Mouse (Mus musculus) 3T3-L1 (cell line): ENCODE data around the gene Apba1.

Source experiments
- DNase-seq: peaks from one replicate; pipeline ENCODE4 v3.0.0-alpha.2; 2015; ENCODE audit warnings: low read depth, low spot score

Gene Apba1

DNA sequence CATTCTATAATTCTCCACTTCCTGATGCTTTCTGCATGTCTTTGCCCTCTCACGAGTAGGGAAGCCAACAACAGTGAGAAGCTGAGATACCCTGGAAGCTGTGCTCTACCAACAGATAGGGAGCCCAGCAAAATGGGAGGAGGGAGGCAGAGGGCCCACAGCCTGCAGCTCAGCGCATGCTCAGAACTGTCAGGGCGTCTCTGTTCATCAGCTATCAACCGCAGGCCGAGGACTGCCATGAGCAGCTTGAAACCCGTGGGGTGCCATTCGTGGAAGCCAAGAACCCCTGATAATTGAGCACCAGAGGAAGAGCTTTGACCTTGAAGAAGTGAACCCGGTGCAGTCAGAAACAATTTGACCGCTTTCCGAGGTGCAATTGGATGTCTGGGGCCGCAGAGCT lies 108.4 kb downstream of the Apba1 start:
- DNase-seq: no peak

GRCm38 (mm10) chr19:23867589-23867988 lies 108.9 kb downstream of the Apba1 start:
- peak; percentile 85 for DNase-seq

DNA sequence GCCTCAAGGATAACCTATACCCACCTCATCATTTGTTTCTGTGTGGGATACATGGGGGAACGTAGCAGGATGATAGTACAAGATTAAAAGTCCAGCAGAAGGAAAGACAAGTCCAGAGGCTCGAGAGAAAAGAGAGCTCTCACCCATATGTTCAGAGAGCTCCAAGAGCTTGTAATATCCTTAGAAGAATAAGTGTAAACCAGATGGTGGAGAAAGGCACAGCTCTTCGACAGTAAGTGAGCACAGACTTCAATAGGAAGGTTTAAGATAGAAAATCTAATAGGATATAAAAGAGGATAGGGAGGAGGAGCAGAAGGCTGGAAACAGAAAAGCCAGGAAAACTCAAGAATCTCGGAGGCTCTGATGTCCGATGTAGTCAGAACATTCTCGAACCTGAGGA lies 115.8 kb downstream of the Apba1 start:
- no peak for DNase-seq

- DNase-seq: no peak
Measured at GRCm38 (mm10) chr19:23875819-23876218, 117.1 kb downstream of the Apba1 start.

DNA sequence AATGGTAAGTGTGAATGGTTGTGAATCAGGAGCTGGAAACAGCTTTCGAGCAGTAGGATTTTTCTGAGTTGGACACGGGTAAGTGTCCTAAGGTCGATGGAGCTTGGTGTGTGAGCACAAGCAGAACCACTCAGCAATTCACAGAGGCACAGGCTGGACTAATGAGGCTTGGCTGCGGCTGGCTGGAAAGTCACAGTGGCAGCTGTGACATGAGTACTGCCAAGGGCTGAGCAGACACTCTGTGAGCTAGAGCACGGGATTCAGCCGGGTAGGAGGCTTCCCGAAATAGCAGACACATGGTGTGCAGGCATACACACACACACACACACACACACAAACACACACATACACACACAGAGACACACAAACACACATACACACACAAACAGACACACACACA lies 121.2 kb downstream of the Apba1 start:
- no peak for DNase-seq

DNA sequence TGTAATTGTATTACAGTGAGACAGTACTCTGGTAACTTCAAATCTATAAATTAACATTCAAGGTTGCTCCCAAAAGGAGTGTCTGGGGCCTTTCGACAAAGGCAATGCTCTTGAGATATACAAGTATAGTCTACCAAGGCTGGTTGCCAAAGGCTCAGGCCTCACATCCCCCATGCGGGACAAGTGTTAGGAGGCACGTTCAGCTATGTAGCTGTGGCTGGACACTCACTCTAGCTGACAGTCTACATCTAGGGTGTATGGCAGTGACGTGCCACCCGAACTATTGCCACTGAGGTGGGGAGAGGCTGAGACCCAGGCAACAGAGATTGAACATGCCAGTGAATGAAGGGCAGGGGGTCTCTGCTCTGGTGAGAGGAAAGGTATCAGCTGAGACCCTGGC lies 127.5 kb downstream of the Apba1 start:
- DNase-seq: no peak

- DNase-seq: no peak
Measured at GRCm38 (mm10) chr19:23891421-23891820, 132.7 kb downstream of the Apba1 start.

DNA sequence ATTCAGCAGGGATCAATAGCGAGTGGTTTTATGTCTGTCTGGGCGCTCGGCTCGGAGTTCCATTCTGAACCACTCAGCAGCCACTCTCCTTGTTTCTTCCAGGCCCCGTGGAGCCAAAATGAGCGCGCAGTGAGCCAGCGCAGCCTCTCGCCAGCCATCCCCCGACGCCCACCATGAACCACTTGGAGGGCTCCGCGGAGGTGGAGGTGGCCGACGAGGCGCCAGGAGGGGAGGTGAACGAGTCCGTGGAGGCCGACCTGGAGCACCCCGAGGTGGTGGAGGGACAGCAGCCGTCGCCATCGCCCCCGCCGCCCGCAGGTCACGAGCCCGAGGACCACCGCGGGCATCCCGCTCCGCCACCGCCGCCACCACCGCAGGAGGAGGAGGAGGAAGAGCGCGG lies 133.9 kb downstream of the Apba1 start:
- no peak for DNase-seq

DNA sequence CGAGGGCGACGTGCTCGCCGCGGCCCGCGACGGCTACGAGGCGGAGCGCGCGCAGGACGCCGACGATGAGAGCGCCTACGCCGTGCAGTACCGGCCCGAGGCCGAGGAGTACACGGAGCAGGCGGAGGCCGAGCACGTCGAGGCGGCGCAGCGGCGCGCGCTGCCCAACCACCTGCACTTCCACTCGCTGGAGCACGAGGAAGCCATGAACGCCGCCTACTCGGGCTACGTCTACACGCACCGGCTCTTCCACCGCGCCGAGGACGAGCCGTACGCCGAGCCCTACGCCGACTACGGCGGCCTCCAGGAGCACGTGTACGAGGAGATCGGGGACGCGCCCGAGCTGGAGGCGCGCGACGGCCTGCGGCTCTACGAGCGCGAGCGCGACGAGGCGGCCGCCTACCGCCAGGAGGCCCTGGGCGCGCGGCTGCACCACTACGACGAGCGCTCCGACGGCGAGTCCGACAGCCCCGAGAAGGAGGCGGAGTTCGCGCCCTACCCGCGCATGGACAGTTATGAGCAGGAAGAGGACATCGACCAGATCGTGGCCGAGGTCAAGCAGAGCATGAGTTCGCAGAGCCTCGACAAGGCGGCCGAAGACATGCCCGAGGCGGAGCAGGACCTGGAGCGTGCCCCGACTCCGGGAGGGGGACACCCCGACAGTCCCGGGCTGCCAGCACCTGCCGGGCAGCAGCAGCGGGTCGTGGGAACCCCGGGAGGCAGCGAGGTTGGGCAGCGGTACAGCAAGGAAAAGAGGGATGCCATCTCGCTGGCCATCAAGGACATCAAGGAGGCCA lies 134.6 kb downstream of the Apba1 start:
- no peak for DNase-seq

- DNase-seq: no peak
Measured at GRCm38 (mm10) chr19:23893946-23894345, 135.3 kb downstream of the Apba1 start.

- no peak for DNase-seq
Measured at GRCm38 (mm10) chr19:23894822-23895221, 136.1 kb downstream of the Apba1 start.

DNA sequence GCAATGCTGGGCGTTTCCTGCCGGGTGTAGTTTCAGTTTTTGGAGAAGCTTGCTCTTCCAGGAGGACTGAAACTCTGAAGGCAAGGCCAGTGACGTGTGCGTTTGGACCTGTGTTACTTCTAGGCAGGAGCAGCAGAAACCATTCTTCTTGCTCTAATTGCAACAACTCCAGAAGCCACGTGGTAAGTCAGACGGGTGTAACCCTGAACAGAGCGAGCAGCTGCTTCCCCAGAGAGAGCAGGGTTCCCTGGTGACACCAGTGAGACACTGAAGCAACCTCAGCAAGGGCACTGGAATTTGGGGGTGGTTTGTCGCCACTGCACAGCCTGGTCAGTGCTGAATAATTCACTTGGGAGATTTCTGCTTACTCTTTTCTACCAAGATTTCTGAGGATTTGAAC lies 138.2 kb downstream of the Apba1 start:
- no peak for DNase-seq

DNA sequence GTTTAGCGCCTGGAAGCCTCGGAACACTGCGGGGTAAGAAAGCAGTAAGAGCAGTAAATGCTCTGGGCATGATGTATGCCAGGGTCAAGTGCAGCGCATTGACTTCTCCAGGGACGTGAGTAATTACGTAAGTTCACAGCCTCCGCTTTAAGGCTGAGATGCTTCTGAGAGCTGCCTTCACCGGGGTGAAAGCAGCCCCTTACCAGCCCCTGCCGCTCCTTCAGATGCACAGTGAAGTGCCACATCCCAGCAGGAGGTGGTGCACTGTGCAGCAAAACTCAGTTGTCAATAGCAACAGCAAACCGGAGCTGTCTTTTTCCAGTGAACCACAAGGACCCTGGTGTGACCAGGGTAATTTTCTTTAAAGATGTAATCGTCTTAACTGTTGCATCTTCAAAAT lies 139.8 kb downstream of the Apba1 start:
- no peak for DNase-seq

GRCm38 (mm10) chr19:23901177-23901576 lies 142.5 kb downstream of the Apba1 start:
- peak; percentile 48 for DNase-seq

DNA sequence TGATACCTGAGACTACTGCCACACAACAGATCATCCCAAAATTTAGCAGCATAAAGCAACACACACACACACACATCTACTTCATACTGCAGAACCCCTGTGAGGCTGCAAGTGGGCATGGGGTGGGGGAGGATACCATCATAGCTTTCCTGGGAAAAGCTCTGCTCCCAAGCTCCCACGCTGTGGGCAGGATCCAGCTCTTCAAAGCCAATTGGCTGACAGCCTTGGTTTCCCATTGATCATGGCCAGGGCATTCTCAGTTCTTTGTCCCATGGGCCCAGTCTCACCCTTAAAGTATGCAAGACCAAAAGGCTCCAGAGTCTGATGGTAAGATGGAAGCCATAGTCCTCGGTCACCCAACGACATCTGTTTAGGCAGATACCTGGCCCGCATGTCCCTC lies 143.1 kb downstream of the Apba1 start:
- no peak for DNase-seq

- no peak for DNase-seq
Measured at GRCm38 (mm10) chr19:23903066-23903465, 144.4 kb downstream of the Apba1 start.

GRCm38 (mm10) chr19:23904922-23905321 lies 146.2 kb downstream of the Apba1 start:
- DNase-seq: no peak

DNA sequence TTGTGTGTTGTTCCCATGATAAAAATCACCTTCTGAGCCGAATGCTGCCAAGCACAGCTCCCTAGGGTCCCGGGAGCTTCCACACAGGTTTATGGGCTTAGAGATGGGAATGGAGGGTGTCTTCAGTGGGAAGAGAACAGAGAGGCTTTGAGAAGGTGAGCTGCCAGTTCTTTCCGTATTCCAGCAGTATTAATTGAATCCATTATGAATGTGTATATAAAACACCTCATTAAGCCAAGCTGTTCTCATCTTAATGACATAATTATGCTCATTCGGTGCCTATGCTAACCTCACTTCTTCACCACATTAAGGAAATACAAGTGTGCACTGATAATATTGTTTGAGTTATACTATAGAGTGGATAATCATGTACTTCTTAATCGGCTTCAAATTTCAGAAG lies 147.1 kb downstream of the Apba1 start:
- no peak for DNase-seq

DNA sequence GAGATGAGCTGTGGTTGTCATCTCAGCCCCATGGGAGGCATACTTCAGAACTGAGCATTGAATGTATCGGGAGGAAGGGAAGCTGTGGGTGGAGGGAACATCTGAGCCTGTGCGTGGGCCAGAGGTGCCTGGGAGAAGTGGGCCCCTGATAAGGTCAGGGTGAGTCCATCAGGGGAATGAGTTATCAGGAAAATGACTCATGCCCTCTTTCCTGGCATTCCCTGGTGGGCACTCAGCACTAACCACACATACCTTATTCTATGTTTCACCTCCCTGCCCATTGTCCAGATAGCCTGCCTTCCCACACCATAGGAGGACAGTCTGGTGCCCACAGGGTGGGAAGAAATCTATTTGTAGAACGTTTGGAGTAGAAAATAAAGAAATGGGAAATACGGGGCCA lies 151.7 kb downstream of the Apba1 start:
- peak; percentile 73 for DNase-seq

DNA sequence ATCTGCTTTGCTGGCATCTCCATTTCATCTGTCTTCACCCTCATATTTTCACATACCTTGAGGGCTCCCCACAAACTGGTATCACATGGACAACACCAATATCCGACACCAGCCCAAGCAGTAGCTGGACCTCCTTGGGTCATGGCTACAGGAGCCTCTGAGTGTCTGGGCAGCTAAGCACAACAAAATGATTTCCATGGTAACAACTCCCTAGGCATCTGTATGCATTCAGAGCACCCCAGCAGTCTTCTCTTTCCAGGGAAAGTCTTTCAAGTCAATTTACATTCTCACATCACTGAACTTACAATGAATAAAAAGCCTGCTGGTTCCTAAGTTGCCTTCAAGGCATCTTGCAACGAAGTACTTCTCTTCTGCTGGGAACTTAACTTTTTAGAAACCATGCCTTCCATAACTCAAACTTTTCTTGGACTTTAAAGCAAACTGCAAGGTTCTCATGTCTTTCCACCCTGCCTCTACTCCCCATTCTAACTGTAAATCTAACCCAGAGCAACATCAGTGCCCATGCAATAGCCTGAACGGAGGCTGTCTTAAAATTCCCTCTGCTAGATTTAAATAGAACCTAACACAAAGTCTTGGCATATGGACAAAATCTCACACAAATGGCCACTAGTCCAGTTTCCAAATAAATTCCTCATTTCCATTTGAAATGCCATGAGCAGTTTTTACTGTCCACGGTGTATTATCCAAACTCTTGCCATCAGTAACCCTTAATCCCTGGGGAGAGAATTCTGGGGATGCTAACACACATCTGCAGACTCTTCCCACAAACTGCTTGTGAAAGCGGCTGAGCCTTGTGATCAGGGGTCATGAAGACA lies 160.9 kb downstream of the Apba1 start:
- DNase-seq: peak; percentile 63

DNA sequence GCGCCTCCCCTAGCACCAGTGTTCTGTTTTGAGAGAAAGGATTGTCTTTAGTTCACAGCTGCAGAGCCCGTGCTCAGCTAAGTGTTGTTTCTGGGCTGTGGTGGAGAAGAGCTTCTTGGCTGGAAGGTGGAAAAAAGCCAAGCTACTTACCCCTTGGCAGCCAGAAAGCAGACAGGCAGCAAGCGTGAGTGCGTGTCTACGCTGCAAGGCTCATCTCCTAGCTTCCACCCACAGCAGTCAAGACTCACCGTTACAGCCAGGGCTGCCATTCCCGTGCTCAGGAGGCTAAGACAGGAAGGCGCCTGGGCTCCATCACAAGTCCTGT lies 161.5 kb downstream of the Apba1 start:
- no peak for DNase-seq

DNA sequence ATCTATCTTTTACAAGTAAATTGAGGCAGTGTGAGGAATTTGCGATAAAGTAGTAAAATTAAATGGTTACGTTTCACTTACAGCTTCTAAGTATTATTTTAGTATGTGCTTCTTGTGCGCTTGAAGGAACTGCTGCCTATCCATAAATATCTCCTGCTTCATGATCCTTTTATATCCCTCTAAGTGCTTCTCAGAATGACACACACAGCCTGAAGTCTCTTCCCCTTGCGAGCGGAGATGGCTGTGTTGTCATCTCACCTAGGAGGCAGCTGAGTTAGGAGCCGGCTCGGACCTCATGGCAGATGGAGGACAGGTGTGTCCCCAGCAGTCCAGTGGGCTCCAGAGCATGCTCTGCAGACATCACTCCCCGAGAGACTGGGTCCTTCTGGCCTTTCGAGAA lies 163.9 kb downstream of the Apba1 start:
- no peak for DNase-seq

DNA sequence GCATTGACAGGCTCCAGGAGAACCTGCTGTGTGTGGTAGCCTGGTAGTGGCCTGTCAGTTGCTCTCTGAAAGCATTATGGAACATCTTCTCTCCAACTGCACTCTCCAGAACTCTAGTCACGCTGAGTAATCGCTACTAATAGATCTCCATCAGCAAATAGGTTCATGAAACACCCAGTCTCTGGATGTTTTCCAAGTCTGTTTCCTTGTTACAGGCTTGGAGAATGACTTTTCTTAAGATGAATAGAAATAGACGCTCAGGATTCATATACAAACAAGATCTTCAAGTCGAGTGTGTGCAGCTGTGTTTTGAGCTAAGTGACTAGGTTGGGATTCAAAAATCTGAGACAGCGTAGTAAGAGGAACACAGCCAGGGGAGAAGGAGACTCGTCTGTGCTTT lies 165.4 kb downstream of the Apba1 start:
- no peak for DNase-seq
